Mouse (Mus musculus) embryonic facial prominence, embryonic 12.5 days (tissue): ENCODE measurements at regions not wholly inside any gene's neighbourhood (a gene's known extent, or its start where the extent isn't known, plus 50 kb on each side); places are given as distances from the start of the nearest gene placed in this dataset.

Experiments
- ATAC-seq: fragments of 200-750 bp; cut with Nextera tagmentation; 2 replicates; pipeline ENCODE4 v1.8.0; 2017; ENCODE audit not compliant: insufficient number of reproducible peaks, insufficient read depth, low FRiP score, low TSS enrichment
- H3K27ac ChIP-seq: fragments of 300-500 bp; sonication (generic); 2 replicates; pipeline ENCODE4 v1.5.1; 2016; ENCODE audit warnings: mild to moderate bottlenecking
- H3K27me3 ChIP-seq: fragments of 300-500 bp; sonication (generic); 2 replicates; pipeline ENCODE4 v1.6.1; 2016; ENCODE audit warnings: mild to moderate bottlenecking, moderate library complexity
- H3K36me3 ChIP-seq: fragments of 300-500 bp; sonication (generic); 2 replicates; pipeline ENCODE4 v1.6.1; 2016; ENCODE audit warnings: mild to moderate bottlenecking
- H3K4me1 ChIP-seq: fragments of 300-500 bp; sonication (generic); 2 replicates; pipeline ENCODE4 v1.6.1; 2016
- H3K4me2 ChIP-seq: fragments of 300-500 bp; sonication (generic); replicated peaks from 2 replicates; pipeline ENCODE4 v1.6.1; 2016; ENCODE audit warnings: mild to moderate bottlenecking, moderate library complexity
- H3K4me3 ChIP-seq: fragments of 300-500 bp; sonication (generic); 2 replicates; pipeline ENCODE4 v1.5.1; 2016; ENCODE audit warnings: mild to moderate bottlenecking
- H3K9ac ChIP-seq: fragments of 300-500 bp; sonication (generic); 2 replicates; pipeline ENCODE4 v1.6.1; 2016; ENCODE audit warnings: mild to moderate bottlenecking, moderate library complexity
- H3K9me3 ChIP-seq: fragments of 300-500 bp; sonication (generic); 2 replicates; pipeline ENCODE4 v1.6.1; 2016; ENCODE audit warnings: mild to moderate bottlenecking, moderate library complexity
- whole genome bisulfite sequencing: fragments of 180-500 bp; shearing (Covaris S2); methylation state at CpG from one replicate; pipeline ENCODE4 v1.1.7; 2016; 5-methylcytosine and 5-hydroxymethylcytosine counted together

- no peaks in the 10 kb centered on the region for H3K4me1 ChIP-seq
- no peak overlapping the region for H3K4me2 ChIP-seq
- no peaks in the 10 kb centered on the region for H3K36me3 ChIP-seq
- no peak overlapping the region for H3K27ac ChIP-seq
- H3K4me3 ChIP-seq = no peak overlapping the region
- H3K9ac ChIP-seq = no peak overlapping the region
- no peaks in the 10 kb centered on the region for H3K27me3 ChIP-seq
- no peaks in the 10 kb centered on the region for H3K9me3 ChIP-seq
- no peak for ATAC-seq
- WGBS = 87% methylated on average over 10 of the region's 10 CpGs
Measured at GRCm38 (mm10) chr14:68022925-68023324, 1271.2 kb downstream of the Synb start.

GRCm38 (mm10) chr14:68021240-68021639, 1272.9 kb downstream of the Synb start:
- Histone ChIP-seq H3K27ac (no peak overlapping the region), H3K9me3 (no peaks in the 10 kb centered on the region), H3K36me3 (no peaks in the 10 kb centered on the region), H3K9ac (no peak overlapping the region), H3K4me3 (no peak overlapping the region), H3K4me1 (no peaks in the 10 kb centered on the region), H3K4me2 (no peak overlapping the region), H3K27me3 (no peaks in the 10 kb centered on the region)
- no peak for ATAC-seq
- 81% methylated on average over 7 of the region's 7 CpGs for WGBS

- no peaks in the 10 kb centered on the region for H3K9me3 ChIP-seq
- 61% methylated on average over 6 of the region's 6 CpGs for WGBS
Measured at GRCm38 (mm10) chr14:68020769-68021168, 1273.3 kb downstream of the Synb start.

GRCm38 (mm10) chr14:68018686-68019085, 1275.4 kb downstream of the Synb start:
- Histone ChIP-seq H3K27ac (no peak overlapping the region), H3K27me3 (no peaks in the 10 kb centered on the region), H3K4me1 (no peaks in the 10 kb centered on the region), H3K9me3 (no peaks in the 10 kb centered on the region), H3K4me3 (no peak overlapping the region), H3K9ac (no peak overlapping the region), H3K36me3 (no peaks in the 10 kb centered on the region), H3K4me2 (no peak overlapping the region)
- ATAC-seq = no peak

More at GRCm38 (mm10) chr14:68020769-68021168, 1273.3 kb downstream of the Synb start:
- no peak overlapping the region for H3K27ac ChIP-seq
- no peaks in the 10 kb centered on the region for H3K4me1 ChIP-seq
- H3K4me2 ChIP-seq = no peak overlapping the region
- ATAC-seq = no peak
- H3K27me3 ChIP-seq = no peaks in the 10 kb centered on the region
- H3K4me3 ChIP-seq = no peak overlapping the region
- H3K36me3 ChIP-seq = no peaks in the 10 kb centered on the region
- no peak overlapping the region for H3K9ac ChIP-seq

- ATAC-seq = no peak
- Histone ChIP-seq H3K4me3 (no peak overlapping the region), H3K9ac (no peak overlapping the region), H3K4me1 (no peaks in the 10 kb centered on the region), H3K4me2 (no peak overlapping the region), H3K9me3 (no peaks in the 10 kb centered on the region), H3K36me3 (no peaks in the 10 kb centered on the region), H3K27me3 (no peaks in the 10 kb centered on the region), H3K27ac (no peak overlapping the region)
- 84% methylated on average over 7 of the region's 7 CpGs for whole genome bisulfite sequencing
Measured at GRCm38 (mm10) chr14:67996790-67997417, 1297.2 kb downstream of the Synb start.

GRCm38 (mm10) chr14:67993611-67994051, 1300.5 kb downstream of the Synb start:
- no peak for ATAC-seq
- no peaks in the 10 kb centered on the region for H3K36me3 ChIP-seq
- H3K9ac ChIP-seq = no peak overlapping the region
- 62% methylated on average over 13 of the region's 13 CpGs for WGBS
- H3K4me3 ChIP-seq = no peak overlapping the region
- H3K27ac ChIP-seq = no peak overlapping the region
- H3K9me3 ChIP-seq = no peaks in the 10 kb centered on the region
- H3K4me2 ChIP-seq = 0 out of 2 replicates have a peak overlapping the region, but pooled peaks have one; percentile 5
- no peaks in the 10 kb centered on the region for H3K27me3 ChIP-seq
- H3K4me1 ChIP-seq = no peaks in the 10 kb centered on the region; the same call in 1 of the 2 replicates

GRCm38 (mm10) chr14:67993142-67993541, 1301.0 kb downstream of the Synb start:
- H3K4me2 ChIP-seq = 0 out of 2 replicates have a peak overlapping the region, but pooled peaks have one; percentile 5
- no peaks in the 10 kb centered on the region for H3K27me3 ChIP-seq
- H3K4me3 ChIP-seq = no peak overlapping the region
- H3K4me1 ChIP-seq = no peaks in the 10 kb centered on the region; the same call in 1 of the 2 replicates
- H3K36me3 ChIP-seq = no peaks in the 10 kb centered on the region
- ATAC-seq = no peak
- H3K27ac ChIP-seq = no peak overlapping the region
- H3K9ac ChIP-seq = no peak overlapping the region
- H3K9me3 ChIP-seq = no peaks in the 10 kb centered on the region
- WGBS = 14% methylated on average over 8 of the region's 8 CpGs

GRCm38 (mm10) chr14:67992088-67992487, 1302.0 kb downstream of the Synb start:
- Histone ChIP-seq H3K4me2 (no peak overlapping the region), H3K27me3 (no peaks in the 10 kb centered on the region), H3K27ac (no peak overlapping the region), H3K4me1 (no peaks in the 10 kb centered on the region; the same call in 1 of the 2 replicates), H3K4me3 (no peak overlapping the region), H3K9ac (no peak overlapping the region), H3K9me3 (no peaks in the 10 kb centered on the region), H3K36me3 (no peaks in the 10 kb centered on the region)
- ATAC-seq = no peak
- 63% methylated on average over 6 of the region's 6 CpGs for WGBS

- H3K9ac ChIP-seq = no peak overlapping the region
- H3K4me3 ChIP-seq = no peak overlapping the region
- no peak overlapping the region for H3K27ac ChIP-seq
- no peaks in the 10 kb centered on the region; the same call in 1 of the 2 replicates for H3K4me1 ChIP-seq
- H3K27me3 ChIP-seq = no peaks in the 10 kb centered on the region
- no peak for ATAC-seq
- 71% methylated on average over 3 of the region's 3 CpGs for WGBS
- no peaks in the 10 kb centered on the region for H3K36me3 ChIP-seq
- H3K9me3 ChIP-seq = no peaks in the 10 kb centered on the region
- H3K4me2 ChIP-seq = no peak overlapping the region
Measured at GRCm38 (mm10) chr14:67990271-67990670, 1303.8 kb downstream of the Synb start.
